Mouse (Mus musculus): ENCODE results near the gene Rpe. TPM values are rescaled to one million over a fixed set of nuclear protein-coding genes. Genes with fewer than 3 reads are reported as not detected.

Rpe gene
- 17.3 and 20.5 TPM in 2 replicates for polyA plus RNA-seq (2012; ENCODE audit: low replicate concordance)

GRCm38 (mm10) chr1:66700693-66701575, at the start of gene Rpe:
TSS of gene Rpe (plus strand) at chr1:66700831.

Other genes starting within 250 kb of the Rpe start
- gene Unc80, start 232.5 kb upstream of the Rpe start, polyA plus RNA-seq (2012; ENCODE audit: low replicate concordance), result not detected in 2 replicates
- gene Kansl1l, start 116.7 kb downstream of the Rpe start, polyA plus RNA-seq (2012; ENCODE audit: low replicate concordance), result 1.1 and 1.8 TPM in 2 replicates
- gene Acadl, start 162.4 kb downstream of the Rpe start, polyA plus RNA-seq (2012; ENCODE audit: low replicate concordance), result 6.8 and 9.2 TPM in 2 replicates
- not detected in 2 replicates for gene Myl1, start 244.6 kb downstream of the Rpe start, polyA plus RNA-seq (2012; ENCODE audit: low replicate concordance)

Measured in leukemia stem cell, adult 10-12 weeks (primary cell).